Mouse (Mus musculus): ENCODE measurements around the gene Cradd. TPM values are rescaled to one million over a fixed set of nuclear protein-coding genes. Genes with fewer than 3 reads are reported as not detected.

Cradd gene
- polyA plus RNA-seq, 1 experiment from 2014 or later: 14.4 TPM

DNA sequence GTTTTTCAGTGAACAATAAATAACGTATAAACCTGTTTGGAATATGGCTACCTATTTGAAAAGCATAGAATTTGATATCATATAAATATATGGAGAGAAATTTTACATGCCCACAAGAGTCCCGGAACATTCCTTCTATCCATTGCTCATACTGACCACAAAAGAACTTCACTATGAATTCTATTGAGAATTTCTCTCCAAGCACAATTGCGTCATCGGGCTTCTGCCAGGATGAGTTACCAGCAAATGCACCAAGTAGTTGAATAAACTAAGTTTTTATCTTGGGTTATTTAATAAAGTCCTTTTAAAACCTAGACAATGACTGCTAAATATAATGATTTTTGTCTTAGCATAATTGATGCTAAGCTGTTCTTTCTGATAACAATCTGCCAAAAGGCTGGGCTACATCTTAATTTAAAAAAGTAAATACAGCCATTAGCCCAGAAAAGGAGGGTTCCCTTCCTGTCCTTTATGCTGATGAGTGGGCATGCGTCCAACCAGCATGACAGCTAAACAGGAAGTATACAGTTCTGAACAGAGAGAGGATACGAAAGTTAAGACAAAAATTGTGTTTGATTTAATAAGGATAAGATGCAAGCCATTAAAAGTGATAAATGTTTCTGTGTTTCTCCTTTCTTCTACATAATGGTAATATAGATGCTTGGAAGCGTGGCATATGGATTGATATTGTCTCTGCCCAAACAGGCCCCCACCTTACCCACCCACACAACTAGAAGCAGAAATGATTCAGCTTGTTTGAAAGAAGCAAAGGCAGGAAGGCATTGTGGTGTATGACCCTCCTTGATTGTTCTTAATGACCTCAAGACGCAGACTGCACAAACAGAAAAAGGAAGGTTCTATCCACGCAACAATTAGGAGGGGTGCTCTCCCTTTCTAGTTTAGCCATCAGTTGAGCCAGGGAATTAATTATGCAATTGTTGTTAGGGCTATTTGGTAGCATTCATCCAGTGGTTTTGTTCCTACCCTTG, 6.7 kb upstream of the Cradd start:
- no peak overlapping the region for H3K27ac ChIP-seq (replicated peaks)
- no peaks in the 10 kb centered on the region for H3K36me3 ChIP-seq
- H3K9me3 ChIP-seq: no peaks in the 10 kb centered on the region
- no peak for ATAC-seq (ENCODE audit: low FRiP score, low read depth)
- WGBS: 78% methylated on average over 9 of the region's 9 CpGs
- peaks cover 3% of the 10 kb centered on the region for H3K4me1 ChIP-seq
- H3K4me2 ChIP-seq (replicated peaks): no peak overlapping the region
- no peak overlapping the region for H3K9ac ChIP-seq (replicated peaks)
- H3K27me3 ChIP-seq: no peaks in the 10 kb centered on the region
- H3K4me3 ChIP-seq: no peak overlapping the region

DNA sequence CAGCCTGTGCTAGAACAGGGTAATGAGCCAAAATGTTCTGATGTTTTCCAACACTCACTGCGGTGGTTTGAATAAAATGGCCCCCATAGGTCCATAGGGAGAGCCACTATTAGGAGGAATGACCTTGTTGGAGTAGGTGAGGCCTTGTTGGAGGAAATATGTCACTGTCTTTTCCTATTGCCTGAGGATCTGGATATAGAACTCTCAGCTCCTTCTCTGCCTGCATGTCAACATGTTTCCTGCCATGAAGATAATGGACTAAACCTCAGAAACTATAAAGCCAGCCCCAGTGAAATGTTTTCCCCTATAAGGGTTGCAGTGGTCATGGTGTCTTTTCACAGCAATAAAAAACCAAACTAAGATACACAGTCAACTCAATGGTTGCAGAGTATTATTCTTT, 6.0 kb upstream of the Cradd start:
- Histone ChIP-seq H3K4me1 (peaks cover 3% of the 10 kb centered on the region), H3K9ac (replicated peaks) (no peak overlapping the region), H3K9me3 (no peaks in the 10 kb centered on the region), H3K27me3 (no peaks in the 10 kb centered on the region), H3K36me3 (no peaks in the 10 kb centered on the region), H3K27ac (replicated peaks) (no peak overlapping the region), H3K4me2 (replicated peaks) (no peak overlapping the region), H3K4me3 (no peak overlapping the region)
- ATAC-seq (ENCODE audit: low FRiP score, low read depth): no peak
- 88% methylated on average over 1 of the region's 1 CpGs for WGBS

DNA sequence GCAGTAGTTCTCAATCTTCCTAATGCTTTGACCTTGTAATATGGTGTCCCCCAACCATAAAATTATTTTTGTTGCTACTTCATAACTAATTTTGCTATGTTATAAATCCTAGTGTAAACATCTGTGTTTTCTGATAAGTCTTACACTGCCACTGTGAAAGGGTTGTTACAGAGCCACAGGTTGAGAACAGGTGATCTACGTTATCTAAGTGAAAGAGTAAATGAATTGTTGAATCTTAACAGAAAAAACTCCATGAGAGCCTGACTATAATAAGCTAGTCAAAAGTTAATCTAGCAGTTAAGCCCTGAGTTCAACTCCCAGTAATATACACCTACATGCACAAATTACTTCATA, 322 bp upstream of the Cradd start:
- Histone ChIP-seq H3K4me2 (replicated peaks) (no peak overlapping the region), H3K9ac (replicated peaks) (no peak overlapping the region), H3K36me3 (no peaks in the 10 kb centered on the region), H3K9me3 (no peaks in the 10 kb centered on the region), H3K27ac (replicated peaks) (no peak overlapping the region), H3K27me3 (no peaks in the 10 kb centered on the region), H3K4me1 (peaks cover 12% of the 10 kb centered on the region), H3K4me3 (no peak overlapping the region)
- ATAC-seq (ENCODE audit: low FRiP score, low read depth): peak; percentile 69
- WGBS: 40% methylated on average over 1 of the region's 1 CpGs

DNA sequence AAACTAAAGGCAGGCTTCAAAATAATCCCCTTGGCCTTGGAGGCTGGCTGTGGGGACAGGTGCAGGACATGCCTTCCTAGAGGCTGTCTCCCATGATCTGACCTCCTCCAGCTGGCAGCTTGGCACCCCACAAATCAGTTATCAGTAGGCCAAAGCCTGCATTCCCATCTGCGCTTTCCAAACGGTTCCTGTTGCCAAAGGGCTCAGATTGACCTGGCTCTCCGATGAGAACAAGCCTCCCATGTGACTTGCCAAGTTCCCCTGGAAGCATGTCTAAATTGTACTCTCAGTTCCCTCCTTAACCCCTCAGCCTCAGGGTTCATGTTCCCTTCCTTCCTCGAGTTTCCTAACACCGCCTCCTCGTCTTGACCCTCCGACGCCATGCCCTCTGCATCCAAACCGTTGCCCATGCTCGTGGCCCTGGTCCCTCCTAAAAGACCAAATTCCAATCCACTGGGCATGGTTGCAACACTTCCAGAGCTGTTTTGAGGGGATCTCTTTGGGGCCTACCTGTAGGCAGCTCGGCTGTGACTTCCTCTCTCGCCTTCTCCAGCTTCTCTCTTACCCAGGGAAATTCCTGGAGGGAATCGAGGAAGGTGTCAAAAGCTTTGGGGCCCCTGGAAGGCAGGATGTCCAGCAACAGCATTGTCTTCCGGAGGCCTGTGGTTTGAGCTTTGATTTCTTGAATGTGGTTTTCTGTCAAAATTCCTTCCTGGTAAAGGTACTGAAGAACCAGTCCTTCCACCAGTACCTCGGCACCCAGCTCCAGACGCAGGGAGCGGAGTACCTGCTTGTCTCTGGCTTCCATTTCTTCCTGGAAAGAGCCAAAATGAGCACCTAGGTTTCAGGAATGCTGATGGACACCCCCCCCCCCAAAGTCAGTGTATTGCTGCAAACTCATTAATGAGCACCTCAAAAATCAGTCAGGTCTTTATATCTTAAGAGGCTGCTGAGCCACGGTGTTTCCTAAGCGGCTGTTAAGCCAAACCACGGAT, 1.6 kb downstream of the Cradd start:
- Histone ChIP-seq H3K4me3 (peak overlapping the region; percentile 68; the same call in 1 of the 2 replicates), H3K4me1 (peaks cover 12% of the 10 kb centered on the region), H3K27ac (replicated peaks) (peak overlapping the region; percentile 26; the same call in 1 of the 2 replicates), H3K9me3 (no peaks in the 10 kb centered on the region), H3K27me3 (no peaks in the 10 kb centered on the region), H3K4me2 (replicated peaks) (peak overlapping the region; percentile 54), H3K9ac (replicated peaks) (no peak overlapping the region), H3K36me3 (no peaks in the 10 kb centered on the region)
- WGBS: 70% methylated on average over 20 of the region's 20 CpGs
- ATAC-seq (ENCODE audit: low FRiP score, low read depth): no peak

DNA sequence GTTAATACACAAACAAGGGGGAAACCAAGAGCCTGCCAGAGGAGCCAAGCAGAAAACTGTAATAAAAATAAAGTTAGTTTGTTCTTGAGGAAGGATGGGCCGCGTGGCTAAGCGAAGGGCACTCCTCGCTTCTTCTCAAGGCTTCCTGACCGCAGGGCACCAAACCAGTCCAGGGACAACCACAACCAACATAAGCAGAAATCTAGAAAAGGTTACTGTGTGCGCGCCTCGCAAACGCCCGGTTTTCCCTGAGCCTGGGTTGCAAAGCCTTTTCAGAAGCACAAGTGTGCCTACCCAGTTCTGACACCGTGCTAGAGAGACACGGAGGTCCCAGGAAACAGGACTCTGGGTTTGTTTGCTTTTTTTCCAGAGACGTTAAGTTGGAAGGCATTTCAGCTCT, 4.9 kb downstream of the Cradd start:
- no peak for ATAC-seq (ENCODE audit: low FRiP score, low read depth)
- H3K36me3 ChIP-seq: no peaks in the 10 kb centered on the region
- H3K4me3 ChIP-seq: no peak overlapping the region
- H3K27ac ChIP-seq (replicated peaks): no peak overlapping the region
- H3K27me3 ChIP-seq: no peaks in the 10 kb centered on the region
- no peak overlapping the region for H3K4me2 ChIP-seq (replicated peaks)
- WGBS: 89% methylated on average over 13 of the region's 13 CpGs
- no peaks in the 10 kb centered on the region for H3K9me3 ChIP-seq
- H3K4me1 ChIP-seq: peaks cover 12% of the 10 kb centered on the region
- H3K9ac ChIP-seq (replicated peaks): no peak overlapping the region

DNA sequence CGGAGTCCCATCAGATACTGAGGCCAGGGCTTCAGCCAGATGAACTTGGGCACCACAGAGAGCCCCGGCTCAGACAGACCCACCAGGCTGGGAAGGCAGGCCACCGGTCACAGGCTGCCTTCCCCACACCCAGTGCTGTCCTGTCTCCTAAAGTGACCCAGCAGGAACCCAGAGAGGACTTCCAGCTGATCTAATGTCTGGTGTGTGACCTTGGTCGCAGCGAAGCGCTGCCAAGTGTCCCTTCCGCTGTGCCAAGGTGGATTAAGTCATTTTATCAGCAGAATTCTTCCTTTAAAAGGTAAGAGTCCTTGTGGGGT, 5.6 kb downstream of the Cradd start:
- ATAC-seq (ENCODE audit: low FRiP score, low read depth): no peak
- WGBS: 91% methylated on average over 7 of the region's 7 CpGs
- Histone ChIP-seq H3K27me3 (peaks cover 3% of the 10 kb centered on the region; the same call in 1 of the 2 replicates), H3K4me2 (replicated peaks) (no peak overlapping the region), H3K9me3 (no peaks in the 10 kb centered on the region), H3K9ac (replicated peaks) (no peak overlapping the region), H3K36me3 (no peaks in the 10 kb centered on the region), H3K4me1 (peaks cover 12% of the 10 kb centered on the region), H3K4me3 (no peak overlapping the region), H3K27ac (replicated peaks) (no peak overlapping the region)

DNA sequence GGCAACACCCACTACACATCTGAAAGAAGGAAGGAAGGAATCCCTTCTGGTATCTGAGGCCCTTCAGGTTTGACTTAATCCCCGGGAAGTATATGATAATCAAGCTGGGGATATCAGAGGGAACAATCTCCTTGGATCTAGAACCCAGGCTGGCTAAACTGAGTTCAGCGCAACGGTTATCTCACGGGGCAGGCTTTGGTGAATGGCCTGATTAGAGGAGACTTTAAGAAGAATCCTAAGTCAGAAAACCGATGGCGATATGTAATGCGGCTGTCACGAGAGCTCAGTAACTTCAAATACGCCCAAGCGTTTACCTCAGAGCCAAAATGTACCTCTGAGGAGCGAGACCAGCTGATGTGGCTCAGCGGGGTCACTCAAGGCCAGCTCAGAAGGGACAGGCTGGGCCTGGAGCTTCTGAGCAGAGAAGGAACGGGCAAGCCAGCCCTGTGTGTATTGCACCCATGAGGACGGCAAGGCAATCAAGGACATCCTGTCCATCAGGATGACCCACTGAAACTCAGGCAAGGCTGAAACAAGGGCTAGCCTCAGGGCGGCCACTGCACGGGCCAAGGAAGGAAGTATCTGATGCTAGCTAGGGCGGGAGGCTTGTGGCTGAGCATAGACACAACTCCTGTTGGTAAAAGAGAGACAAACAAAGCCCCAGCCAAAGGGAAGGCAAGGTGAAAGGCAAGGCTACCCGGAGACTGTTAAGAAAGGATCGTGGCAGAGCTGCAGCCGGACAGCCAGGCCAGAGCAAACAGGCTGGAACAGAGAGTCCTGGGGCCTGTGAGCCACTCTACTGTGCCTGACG, 6.1 kb downstream of the Cradd start:
- Histone ChIP-seq H3K27ac (replicated peaks) (no peak overlapping the region), H3K36me3 (no peaks in the 10 kb centered on the region), H3K4me2 (replicated peaks) (no peak overlapping the region), H3K9ac (replicated peaks) (no peak overlapping the region), H3K4me1 (peaks cover 10% of the 10 kb centered on the region), H3K9me3 (no peaks in the 10 kb centered on the region), H3K4me3 (no peak overlapping the region), H3K27me3 (peaks cover 3% of the 10 kb centered on the region; the same call in 1 of the 2 replicates)
- 90% methylated on average over 21 of the region's 21 CpGs for WGBS
- ATAC-seq (ENCODE audit: low FRiP score, low read depth): no peak

DNA sequence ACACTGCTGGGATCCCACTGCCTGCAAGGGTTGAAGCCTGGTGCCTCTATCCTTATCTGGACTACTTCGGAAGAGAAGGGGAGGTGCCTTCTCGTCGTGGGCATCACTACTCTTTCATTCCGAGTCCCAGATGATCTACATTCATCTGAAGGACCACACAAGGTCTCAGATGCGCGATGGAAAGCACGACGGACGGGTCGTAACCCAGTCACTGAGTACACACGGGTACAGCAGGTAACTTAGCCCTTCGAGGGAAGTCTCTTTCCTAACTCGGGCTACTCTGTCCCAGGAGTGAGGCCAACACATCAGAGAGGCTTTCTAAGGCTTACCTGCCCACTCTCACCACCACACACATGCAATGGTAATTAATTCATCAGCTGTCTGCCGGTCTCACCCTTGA, 6.8 kb downstream of the Cradd start:
- Histone ChIP-seq H3K9me3 (no peaks in the 10 kb centered on the region), H3K4me3 (no peak overlapping the region), H3K36me3 (no peaks in the 10 kb centered on the region), H3K27me3 (peaks cover 7% of the 10 kb centered on the region; the same call in 1 of the 2 replicates), H3K4me2 (replicated peaks) (no peak overlapping the region), H3K4me1 (peaks cover 3% of the 10 kb centered on the region; the same call in 1 of the 2 replicates), H3K27ac (replicated peaks) (no peak overlapping the region), H3K9ac (replicated peaks) (no peak overlapping the region)
- no peak for ATAC-seq (ENCODE audit: low FRiP score, low read depth)
- 87% methylated on average over 14 of the region's 14 CpGs for WGBS

DNA sequence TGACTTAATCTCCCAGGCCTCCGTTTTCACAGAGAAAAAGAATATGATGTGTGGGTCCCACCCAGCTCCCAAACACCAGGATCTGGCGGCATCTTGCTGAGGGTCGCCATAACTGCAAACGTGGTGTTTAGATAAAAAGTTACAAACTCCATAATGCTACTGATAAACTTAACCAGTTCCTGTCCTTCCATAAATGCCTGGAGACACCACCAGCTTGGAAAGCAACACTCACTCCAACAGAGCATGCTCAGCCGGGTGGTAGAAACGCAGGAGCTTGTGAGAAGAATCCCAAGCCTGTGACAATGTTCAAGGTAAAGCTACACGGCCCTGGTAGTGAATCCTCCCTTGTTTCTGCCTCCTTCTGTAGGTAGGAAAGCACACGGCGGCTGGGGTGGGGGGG, 7.3 kb downstream of the Cradd start:
- Histone ChIP-seq H3K27me3 (peaks cover 9% of the 10 kb centered on the region; the same call in 1 of the 2 replicates), H3K4me3 (no peak overlapping the region), H3K9me3 (no peaks in the 10 kb centered on the region), H3K4me1 (peaks cover 3% of the 10 kb centered on the region; the same call in 1 of the 2 replicates), H3K9ac (replicated peaks) (no peak overlapping the region), H3K4me2 (replicated peaks) (no peak overlapping the region), H3K27ac (replicated peaks) (no peak overlapping the region), H3K36me3 (no peaks in the 10 kb centered on the region)
- no peak for ATAC-seq (ENCODE audit: low FRiP score, low read depth)
- 81% methylated on average over 9 of the region's 9 CpGs for WGBS

DNA sequence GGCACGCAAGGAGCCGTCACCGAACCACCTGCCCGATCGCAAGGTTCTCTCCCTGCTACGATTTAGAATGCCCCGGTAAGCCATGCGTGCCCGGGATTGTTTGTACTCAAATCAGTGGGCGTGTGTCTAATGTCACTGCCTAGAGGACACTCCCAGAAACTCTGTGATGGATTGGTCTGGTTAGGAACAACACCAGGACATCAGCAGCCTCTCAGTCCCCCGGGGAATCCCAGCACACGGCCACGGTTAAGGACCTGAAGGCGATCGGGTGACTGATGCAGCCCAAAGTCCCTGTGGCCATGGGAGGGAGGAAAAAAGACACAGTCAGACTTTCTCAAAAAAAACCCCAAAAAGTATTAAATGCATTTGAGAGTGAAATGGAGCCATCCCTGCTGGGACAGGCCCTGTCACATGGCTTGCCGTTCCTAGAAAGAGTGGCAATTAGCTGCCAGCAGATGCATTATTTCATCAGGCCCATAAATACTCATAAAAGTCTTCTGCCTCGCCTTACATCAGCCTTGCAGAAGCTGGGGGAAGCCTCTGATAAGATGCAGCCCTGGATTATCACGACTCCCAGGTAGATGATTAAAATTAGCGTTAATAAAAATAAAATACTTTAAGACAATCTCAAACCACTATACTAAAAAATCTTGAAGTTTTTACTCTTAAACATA, 8.0 kb downstream of the Cradd start:
- H3K4me2 ChIP-seq (replicated peaks): no peak overlapping the region
- ATAC-seq (ENCODE audit: low FRiP score, low read depth): no peak

DNA sequence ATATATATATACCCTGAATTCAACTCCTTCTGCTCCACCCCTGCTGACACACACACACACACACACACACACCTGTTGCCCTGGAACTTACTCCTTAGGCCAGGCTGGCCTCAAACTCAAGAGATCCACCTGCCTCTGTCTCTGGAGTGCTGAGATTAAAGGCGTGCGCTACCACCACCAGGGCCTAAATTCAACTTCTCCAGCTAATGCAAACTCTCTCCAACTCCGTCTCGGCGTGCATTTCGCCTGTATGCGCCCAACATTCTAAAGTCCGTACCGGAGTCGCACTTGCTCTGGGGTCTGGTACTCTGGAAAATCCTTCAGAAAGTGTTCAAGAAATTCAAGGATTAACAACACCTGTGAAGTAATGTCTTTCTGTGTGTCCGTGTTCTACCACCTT, 8.6 kb downstream of the Cradd start:
- Histone ChIP-seq H3K36me3 (no peaks in the 10 kb centered on the region), H3K4me3 (no peak overlapping the region), H3K4me2 (replicated peaks) (no peak overlapping the region), H3K9me3 (no peaks in the 10 kb centered on the region), H3K9ac (replicated peaks) (no peak overlapping the region), H3K27me3 (peaks cover 9% of the 10 kb centered on the region; the same call in 1 of the 2 replicates), H3K27ac (replicated peaks) (no peak overlapping the region), H3K4me1 (peaks cover 14% of the 10 kb centered on the region)
- 94% methylated on average over 11 of the region's 11 CpGs for WGBS
- no peak for ATAC-seq (ENCODE audit: low FRiP score, low read depth)

More for the DNA sequence above, 8.0 kb downstream of the Cradd start:
- Histone ChIP-seq H3K9me3 (no peaks in the 10 kb centered on the region), H3K4me3 (no peak overlapping the region), H3K9ac (replicated peaks) (no peak overlapping the region), H3K27ac (replicated peaks) (no peak overlapping the region), H3K36me3 (no peaks in the 10 kb centered on the region), H3K27me3 (peaks cover 9% of the 10 kb centered on the region; the same call in 1 of the 2 replicates), H3K4me1 (peaks cover 10% of the 10 kb centered on the region)
- WGBS: 72% methylated on average over 19 of the region's 19 CpGs

Data from midbrain, embryonic 12.5 days (tissue).